Mouse (Mus musculus): ENCODE results near the gene Rasl11b.

GRCm38 (mm10) chr5:74242654-74243053 is 47.6 kb downstream of the Rasl11b start:
- TF ChIP-seq CTCF (conservative IDR thresholded peaks at IDR 0.05; ENCODE audit: low read length), result no peak
- TF ChIP-seq NANOG (IDR thresholded peaks at IDR 0.05; ENCODE audit: borderline replicate concordance, low read length), result no peak

Data from E14TG2a.4 (cell line).